Mouse (Mus musculus): ENCODE data around the gene Sirt7.

DNA sequence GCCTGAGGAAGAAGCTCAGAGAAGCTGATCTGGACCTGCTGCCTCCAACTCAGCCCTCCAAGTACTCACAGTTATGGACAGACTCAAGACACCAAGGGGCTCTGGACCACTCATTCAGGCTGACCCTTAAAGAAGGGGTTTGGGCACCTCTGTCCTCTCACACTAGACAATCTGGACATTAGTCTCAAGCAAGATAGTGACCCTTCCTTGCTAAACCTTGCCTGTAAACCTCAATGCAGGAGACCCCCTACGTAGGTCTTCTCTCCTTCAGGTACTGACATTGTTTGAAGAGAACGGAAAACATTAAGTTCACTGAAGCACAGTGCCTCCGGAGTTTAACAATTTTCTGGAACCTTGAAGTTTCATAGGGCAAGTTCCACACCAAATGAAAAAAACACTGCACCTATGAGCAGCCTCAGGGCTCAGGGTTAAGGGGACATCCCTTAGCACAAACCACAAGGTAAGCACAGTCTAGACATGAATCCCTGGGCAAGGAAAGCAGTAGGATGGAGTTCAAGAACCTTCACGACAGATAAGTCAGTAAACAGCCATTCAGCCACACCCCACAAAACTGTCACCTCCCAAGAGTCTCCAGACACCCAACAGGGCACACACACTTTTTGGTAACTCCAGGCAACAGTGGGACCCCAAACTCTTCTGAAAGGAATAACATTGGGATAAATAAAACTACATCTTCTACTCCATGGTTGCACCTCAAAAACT, 6.8 kb upstream of the Sirt7 start:
- TF ChIP-seq CTCF (IDR thresholded peaks at IDR 0.05; ENCODE audit: low read depth, low read length) (no peak), POLR2A (IDR thresholded peaks at IDR 0.05; ENCODE audit: extremely low read depth, insufficient read depth, low read length) (no peak)
